Mouse (Mus musculus): ENCODE results near the gene Tmem91. TPM values are rescaled to one million over a fixed set of nuclear protein-coding genes. Genes with fewer than 3 reads are reported as not detected.

Gene Tmem91
- polyA plus RNA-seq, 1 experiment, result 3.7 TPM

DNA sequence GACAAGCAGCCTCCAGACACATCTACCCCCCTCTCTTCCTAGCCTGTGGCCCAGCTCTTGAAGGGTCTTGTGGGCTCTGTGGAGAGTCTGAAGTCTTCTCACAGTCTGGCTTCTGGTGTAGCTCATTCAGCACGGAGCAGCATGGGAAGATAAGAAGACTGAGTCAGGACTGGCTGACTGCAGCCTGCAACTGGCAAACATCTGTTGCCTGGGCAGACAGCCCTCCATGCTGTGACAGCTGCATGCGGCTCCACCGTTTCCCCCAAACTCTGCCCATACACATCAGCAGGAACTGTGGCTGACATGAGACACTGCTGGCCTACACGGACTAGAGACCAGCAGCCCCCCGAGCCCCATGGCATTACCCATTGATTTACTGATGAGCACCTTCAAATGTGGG, 50.1 kb downstream of the Tmem91 start:
- H3K27ac ChIP-seq (ENCODE audit: insufficient read depth, low read length), result no peak overlapping the region
- H3K4me1 ChIP-seq (ENCODE audit: control insufficient read depth, insufficient read depth, low read length), result no peaks in the 10 kb centered on the region
- H3K36me3 ChIP-seq (ENCODE audit: control insufficient read depth, insufficient read depth, low read length, poor library complexity, severe bottlenecking), result peaks cover 8% of the 10 kb centered on the region; the same call in 1 of the 2 replicates
- H3K9me3 ChIP-seq (replicated peaks; ENCODE audit: control insufficient read depth, insufficient read depth, low read length, poor library complexity, severe bottlenecking), result no peaks in the 10 kb centered on the region
- H3K4me3 ChIP-seq (ENCODE audit: low read depth, low read length), result no peak overlapping the region
- TF ChIP-seq POLR2A (IDR thresholded peaks at IDR 0.05; ENCODE audit: insufficient read depth, low read length) (no peak), CTCF (IDR thresholded peaks at IDR 0.05; ENCODE audit: low read depth, low read length) (no peak), EP300 (IDR thresholded peaks at IDR 0.05; ENCODE audit: insufficient read depth, low read depth, low read length) (no peak)
- H3K27me3 ChIP-seq (ENCODE audit: control insufficient read depth, insufficient read depth, low read length, poor library complexity, severe bottlenecking), result no peaks in the 10 kb centered on the region
- no peak overlapping the region for H3K9ac ChIP-seq (ENCODE audit: low read depth, poor library complexity, severe bottlenecking)

DNA sequence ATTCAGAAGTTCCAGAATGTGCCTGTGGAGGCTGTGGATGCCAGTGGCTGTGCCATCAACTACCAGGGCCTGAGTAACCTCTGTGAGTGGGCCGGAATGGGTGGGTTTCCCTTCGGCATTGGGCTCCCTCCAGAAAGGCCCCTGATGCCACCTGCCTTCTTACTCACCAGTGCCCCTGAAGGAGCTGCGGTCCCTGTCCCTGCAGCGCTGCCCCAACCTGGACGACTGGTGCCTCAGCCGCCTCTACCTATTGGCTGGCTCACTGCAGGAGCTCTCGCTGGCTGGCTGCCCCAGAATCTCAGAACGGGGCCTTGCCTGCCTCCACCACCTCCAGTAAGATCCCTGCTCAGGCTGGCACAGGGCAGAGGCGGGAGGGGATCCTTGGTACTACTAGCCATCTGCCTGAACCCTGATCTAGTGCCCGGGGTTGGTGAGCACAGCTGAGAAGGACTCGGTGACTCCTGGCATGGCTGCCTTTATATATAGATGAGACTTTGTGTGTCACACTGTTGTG, 51.1 kb downstream of the Tmem91 start:
- Histone ChIP-seq H3K27ac (ENCODE audit: insufficient read depth, low read length) (no peak overlapping the region), H3K9ac (ENCODE audit: low read depth, poor library complexity, severe bottlenecking) (no peak overlapping the region), H3K27me3 (ENCODE audit: control insufficient read depth, insufficient read depth, low read length, poor library complexity, severe bottlenecking) (no peaks in the 10 kb centered on the region), H3K9me3 (replicated peaks; ENCODE audit: control insufficient read depth, insufficient read depth, low read length, poor library complexity, severe bottlenecking) (no peaks in the 10 kb centered on the region), H3K4me1 (ENCODE audit: control insufficient read depth, insufficient read depth, low read length) (no peaks in the 10 kb centered on the region), H3K36me3 (ENCODE audit: control insufficient read depth, insufficient read depth, low read length, poor library complexity, severe bottlenecking) (peaks cover 8% of the 10 kb centered on the region; the same call in 1 of the 2 replicates), H3K4me3 (ENCODE audit: low read depth, low read length) (no peak overlapping the region)
- TF ChIP-seq POLR2A (IDR thresholded peaks at IDR 0.05; ENCODE audit: insufficient read depth, low read length), result no peak
- TF ChIP-seq CTCF (IDR thresholded peaks at IDR 0.05; ENCODE audit: low read depth, low read length), result no peak
- no peak for TF ChIP-seq EP300 (IDR thresholded peaks at IDR 0.05; ENCODE audit: insufficient read depth, low read depth, low read length)

DNA sequence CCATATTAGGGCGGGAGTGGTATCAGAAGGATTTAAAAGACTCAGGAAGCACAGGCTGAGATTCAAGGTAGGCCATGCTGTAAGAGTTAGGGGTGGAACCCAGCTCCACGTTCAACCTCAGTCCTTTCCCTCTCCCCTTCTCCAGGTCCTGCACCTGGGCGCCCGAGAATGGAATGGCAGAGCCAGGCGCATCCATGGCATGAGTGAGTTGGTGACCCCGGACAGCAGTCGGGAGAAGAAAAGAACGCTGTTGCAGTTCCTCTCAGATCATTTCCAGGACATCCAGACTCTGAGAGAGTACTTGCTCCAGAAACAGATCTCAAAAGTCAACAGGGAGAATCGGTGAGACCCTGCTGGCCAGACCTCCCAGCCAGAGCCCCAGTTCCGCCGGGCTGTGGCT, 54.2 kb downstream of the Tmem91 start:
- Histone ChIP-seq H3K36me3 (ENCODE audit: control insufficient read depth, insufficient read depth, low read length, poor library complexity, severe bottlenecking) (peaks cover 8% of the 10 kb centered on the region; the same call in 1 of the 2 replicates), H3K27me3 (ENCODE audit: control insufficient read depth, insufficient read depth, low read length, poor library complexity, severe bottlenecking) (no peaks in the 10 kb centered on the region), H3K4me3 (ENCODE audit: low read depth, low read length) (no peak overlapping the region), H3K4me1 (ENCODE audit: control insufficient read depth, insufficient read depth, low read length) (no peaks in the 10 kb centered on the region), H3K9me3 (replicated peaks; ENCODE audit: control insufficient read depth, insufficient read depth, low read length, poor library complexity, severe bottlenecking) (no peaks in the 10 kb centered on the region), H3K9ac (ENCODE audit: low read depth, poor library complexity, severe bottlenecking) (no peak overlapping the region), H3K27ac (ENCODE audit: insufficient read depth, low read length) (no peak overlapping the region)
- TF ChIP-seq POLR2A (IDR thresholded peaks at IDR 0.05; ENCODE audit: insufficient read depth, low read length) (no peak), CTCF (IDR thresholded peaks at IDR 0.05; ENCODE audit: low read depth, low read length) (no peak), EP300 (IDR thresholded peaks at IDR 0.05; ENCODE audit: insufficient read depth, low read depth, low read length) (no peak)

DNA sequence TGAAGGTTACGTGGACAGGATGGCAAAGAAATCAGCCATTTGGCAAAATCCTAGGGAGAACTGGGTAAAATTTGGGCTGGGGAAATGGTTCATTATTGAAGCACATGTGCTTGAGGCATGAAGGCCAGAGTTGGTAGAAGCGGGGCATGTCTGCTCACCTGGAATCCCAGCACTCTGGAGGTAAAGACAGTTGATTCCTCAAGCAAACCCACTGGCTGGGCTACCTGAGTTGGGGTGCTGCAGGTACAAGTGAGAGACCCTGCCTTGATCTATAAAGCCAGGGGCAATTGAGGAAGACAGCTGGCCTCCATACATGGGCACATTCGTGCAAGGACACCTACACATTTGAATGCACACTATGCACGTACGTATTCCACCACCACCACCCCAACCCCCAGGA, 54.9 kb downstream of the Tmem91 start:
- Histone ChIP-seq H3K4me3 (ENCODE audit: low read depth, low read length) (no peak overlapping the region), H3K36me3 (ENCODE audit: control insufficient read depth, insufficient read depth, low read length, poor library complexity, severe bottlenecking) (peaks cover 8% of the 10 kb centered on the region; the same call in 1 of the 2 replicates), H3K4me1 (ENCODE audit: control insufficient read depth, insufficient read depth, low read length) (no peaks in the 10 kb centered on the region), H3K9me3 (replicated peaks; ENCODE audit: control insufficient read depth, insufficient read depth, low read length, poor library complexity, severe bottlenecking) (no peaks in the 10 kb centered on the region), H3K9ac (ENCODE audit: low read depth, poor library complexity, severe bottlenecking) (peak overlapping the region; percentile 80), H3K27ac (ENCODE audit: insufficient read depth, low read length) (no peak overlapping the region), H3K27me3 (ENCODE audit: control insufficient read depth, insufficient read depth, low read length, poor library complexity, severe bottlenecking) (no peaks in the 10 kb centered on the region)
- TF ChIP-seq POLR2A (IDR thresholded peaks at IDR 0.05; ENCODE audit: insufficient read depth, low read length) (no peak), CTCF (IDR thresholded peaks at IDR 0.05; ENCODE audit: low read depth, low read length) (no peak), EP300 (IDR thresholded peaks at IDR 0.05; ENCODE audit: insufficient read depth, low read depth, low read length) (no peak)

DNA sequence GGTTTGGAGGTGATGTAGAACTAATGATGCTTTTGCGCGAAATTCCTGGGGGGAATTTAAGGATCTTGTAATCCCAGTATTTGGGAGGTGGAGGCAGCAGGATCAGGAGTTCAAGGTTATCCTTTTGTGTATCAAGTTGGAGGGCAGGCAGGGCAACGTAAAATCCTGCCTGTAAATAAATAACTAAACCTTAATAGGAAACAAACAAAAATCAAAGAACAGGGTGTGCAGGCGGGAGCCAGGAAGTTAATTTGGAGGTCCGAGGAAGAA, 55.3 kb downstream of the Tmem91 start:
- H3K36me3 ChIP-seq (ENCODE audit: control insufficient read depth, insufficient read depth, low read length, poor library complexity, severe bottlenecking), result peaks cover 8% of the 10 kb centered on the region; the same call in 1 of the 2 replicates
- H3K4me1 ChIP-seq (ENCODE audit: control insufficient read depth, insufficient read depth, low read length), result no peaks in the 10 kb centered on the region
- peak overlapping the region; percentile 80 for H3K9ac ChIP-seq (ENCODE audit: low read depth, poor library complexity, severe bottlenecking)
- no peaks in the 10 kb centered on the region for H3K9me3 ChIP-seq (replicated peaks; ENCODE audit: control insufficient read depth, insufficient read depth, low read length, poor library complexity, severe bottlenecking)
- H3K27ac ChIP-seq (ENCODE audit: insufficient read depth, low read length), result no peak overlapping the region
- TF ChIP-seq CTCF (IDR thresholded peaks at IDR 0.05; ENCODE audit: low read depth, low read length) (no peak), POLR2A (IDR thresholded peaks at IDR 0.05; ENCODE audit: insufficient read depth, low read length) (no peak), EP300 (IDR thresholded peaks at IDR 0.05; ENCODE audit: insufficient read depth, low read depth, low read length) (no peak)
- no peaks in the 10 kb centered on the region for H3K27me3 ChIP-seq (ENCODE audit: control insufficient read depth, insufficient read depth, low read length, poor library complexity, severe bottlenecking)
- H3K4me3 ChIP-seq (ENCODE audit: low read depth, low read length), result peak overlapping the region; percentile 82

Other genes with a start within 250 kb of the Tmem91 start
- 1.1 and 1.5 TPM in 2 replicates for gene Ceacam1, start 197.6 kb downstream of the Tmem91 start, polyA plus RNA-seq (2011; ENCODE audit: insufficient read depth, insufficient read length, low read depth, missing spikeins)
- not detected in 2 replicates for gene Ceacam2, start 135.3 kb downstream of the Tmem91 start, polyA plus RNA-seq (2011; ENCODE audit: insufficient read depth, insufficient read length, low read depth, missing spikeins)
- not detected in 2 replicates for gene Erich4, start 59.3 kb downstream of the Tmem91 start, polyA plus RNA-seq (2011; ENCODE audit: insufficient read depth, insufficient read length, low read depth, missing spikeins)
- gene Dmac2, start 55.8 kb downstream of the Tmem91 start, polyA plus RNA-seq (2011; ENCODE audit: insufficient read depth, insufficient read length, low read depth, missing spikeins), result 32.8 and 33.4 TPM in 2 replicates
- gene B3gnt8, start 48.5 kb downstream of the Tmem91 start, polyA plus RNA-seq (2011; ENCODE audit: insufficient read depth, insufficient read length, low read depth, missing spikeins), result 0.60 and 0.87 TPM in 2 replicates
- gene Bckdha, start 16.2 kb downstream of the Tmem91 start, polyA plus RNA-seq (2011; ENCODE audit: insufficient read depth, insufficient read length, low read depth, missing spikeins), result 26.1 and 26.9 TPM in 2 replicates
- gene Exosc5, start 16.0 kb downstream of the Tmem91 start, polyA plus RNA-seq (2011; ENCODE audit: insufficient read depth, insufficient read length, low read depth, missing spikeins), result 53.7 and 71.1 TPM in 2 replicates
- 7.9 and 15.2 TPM in 2 replicates for gene B9d2, start 5.6 kb upstream of the Tmem91 start, polyA plus RNA-seq (2011; ENCODE audit: insufficient read depth, insufficient read length, low read depth, missing spikeins)
- 22.9 and 25.6 TPM in 2 replicates for gene Tgfb1, start 11.8 kb upstream of the Tmem91 start, polyA plus RNA-seq (2011; ENCODE audit: insufficient read depth, insufficient read length, low read depth, missing spikeins)
- 43.4 and 46.9 TPM in 2 replicates for gene Ccdc97, start 43.9 kb upstream of the Tmem91 start, polyA plus RNA-seq (2011; ENCODE audit: insufficient read depth, insufficient read length, low read depth, missing spikeins)
- gene Hnrnpul1, start 79.6 kb upstream of the Tmem91 start, polyA plus RNA-seq (2011; ENCODE audit: insufficient read depth, insufficient read length, low read depth, missing spikeins), result 155 and 156 TPM in 2 replicates
- 16.4 and 21.5 TPM in 2 replicates for gene Axl, start 113.5 kb upstream of the Tmem91 start, polyA plus RNA-seq (2011; ENCODE audit: insufficient read depth, insufficient read length, low read depth, missing spikeins)
- gene Cyp2s1, start 141.7 kb upstream of the Tmem91 start, polyA plus RNA-seq (2011; ENCODE audit: insufficient read depth, insufficient read length, low read depth, missing spikeins), result 2.8 and 3.1 TPM in 2 replicates
- gene Cyp2b10, start 222.5 kb upstream of the Tmem91 start, polyA plus RNA-seq (2011; ENCODE audit: insufficient read depth, insufficient read length, low read depth, missing spikeins), result not detected in 2 replicates